Mouse (Mus musculus) limb, embryonic 14.5 days (tissue): ENCODE measurements around the gene Zscan26. TPM values are rescaled to one million over a fixed set of nuclear protein-coding genes. Genes with fewer than 3 reads are reported as not detected.
A peak's percentile ranks its signal among the peaks of the same experiment; 100 is the strongest.

ENCODE experiments used
- ATAC-seq: fragments of 200-750 bp; cut with Nextera tagmentation; 2 replicates; pipeline ENCODE4 v1.8.0; 2017; ENCODE audit warnings: low read depth, moderate number of reproducible peaks, moderate TSS enrichment; ENCODE audit not compliant: low FRiP score
- DNase-seq: peaks from one replicate; pipeline ENCODE4 v3.0.0-alpha.2; 2015; ENCODE audit warnings: low spot score
- H3K27ac ChIP-seq: fragments of 300-500 bp; sonication (generic); replicated peaks from 2 replicates; pipeline ENCODE4 v1.5.1; 2014; ENCODE audit warnings: low read depth, mild to moderate bottlenecking, low read length, moderate library complexity, mixed read lengths
- H3K27me3 ChIP-seq: fragments of 300-500 bp; sonication (generic); 2 replicates; pipeline ENCODE4 v1.6.1; 2014; ENCODE audit warnings: low read length, mixed read lengths; ENCODE audit not compliant: control insufficient read depth, insufficient read depth
- H3K36me3 ChIP-seq: fragments of 300-500 bp; sonication (generic); 2 replicates; pipeline ENCODE4 v1.6.1; 2014; ENCODE audit warnings: mild to moderate bottlenecking, low read length, moderate library complexity, mixed read lengths; ENCODE audit not compliant: control insufficient read depth, insufficient read depth
- H3K4me1 ChIP-seq: fragments of 300-500 bp; sonication (generic); 2 replicates; pipeline ENCODE4 v1.6.1; 2014; ENCODE audit warnings: antibody characterized with exemption, low read length, mixed read lengths; ENCODE audit not compliant: control insufficient read depth, insufficient read depth
- H3K4me2 ChIP-seq: fragments of 300-500 bp; sonication (generic); replicated peaks from 2 replicates; pipeline ENCODE4 v1.6.1; 2014; ENCODE audit warnings: low read depth, mild to moderate bottlenecking, low read length, moderate library complexity; ENCODE audit not compliant: severe bottlenecking
- H3K4me3 ChIP-seq: fragments of 300-500 bp; sonication (generic); replicated peaks from 2 replicates; pipeline ENCODE4 v1.5.1; 2014; ENCODE audit warnings: low read length
- H3K9ac ChIP-seq: fragments of 300-500 bp; sonication (generic); 2 replicates; pipeline ENCODE4 v1.6.1; 2014; ENCODE audit warnings: mild to moderate bottlenecking, low read depth, low read length, moderate library complexity; ENCODE audit not compliant: severe bottlenecking
- H3K9me3 ChIP-seq: fragments of 300-500 bp; sonication (generic); 2 replicates; pipeline ENCODE4 v1.6.1; 2016; ENCODE audit warnings: low read length; ENCODE audit not compliant: control insufficient read depth
- POLR2A ChIP-seq: fragments of 200-500 bp; IDR thresholded peaks from 2 replicates; pipeline ENCODE4 v1.8.0; 2012; ENCODE audit warnings: inconsistent platforms, mild to moderate bottlenecking, moderate library complexity, borderline replicate concordance; ENCODE audit not compliant: insufficient read depth, insufficient read length; ENCODE audit errors: extremely low read depth
- WGBS: fragments of 180-500 bp; shearing (Covaris S2); extraction: QIAGEN DNeasy Blood & Tissue Kit; methylation state at CpG from one replicate; pipeline ENCODE4 v1.1.7; 2014; 5-methylcytosine and 5-hydroxymethylcytosine counted together
- polyA plus RNA-seq, 2 experiments: library from polyadenylated mRNA; depleted of rRNA in 1 of 2; stranded (reverse) in 1 of 2; unstranded in 1 of 2; fragments of >200 nt; fragmentation: Nextera tagmentation in 1 of 2; extraction: Ambion mirVana in 1 of 2; gene quantifications; 2 replicates each; pipeline versions ENCODE4 v1.2.1 to v1.2.3; 2012 to 2014

Zscan26 gene
- polyA plus RNA-seq, 2 experiments, result 17.7 to 52.4 TPM

DNA sequence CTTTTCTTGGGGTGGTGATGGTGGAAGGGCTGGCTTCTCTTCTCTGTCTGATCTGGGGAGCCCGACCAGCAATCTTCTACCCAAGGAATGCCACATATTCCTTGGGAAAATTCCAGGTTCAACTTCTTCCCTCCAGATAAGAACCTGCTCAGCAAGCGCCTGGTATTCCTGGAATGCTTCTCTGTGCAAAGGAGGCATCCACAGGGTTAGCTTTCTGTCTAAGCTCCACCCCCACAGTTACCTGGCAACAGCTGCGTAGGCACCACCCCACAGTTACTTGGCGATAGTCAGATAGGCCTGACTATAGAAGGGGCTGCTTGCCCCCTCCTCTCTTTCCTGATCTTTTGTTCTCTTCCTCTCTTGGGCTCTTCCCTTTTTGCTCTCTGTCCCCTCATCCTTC, 2.8 kb upstream of the Zscan26 start:
- no peak overlapping the region for H3K4me2 ChIP-seq
- no peak overlapping the region for H3K4me3 ChIP-seq
- H3K4me1 ChIP-seq, result peaks cover 8% of the 10 kb centered on the region
- H3K27ac ChIP-seq, result no peak overlapping the region
- no peak overlapping the region for H3K9ac ChIP-seq
- DNase-seq (no peak), ATAC-seq (no peak)
- TF ChIP-seq POLR2A, result no peak
- 17% methylated on average over 4 of the region's 4 CpGs for WGBS
- no peaks in the 10 kb centered on the region; the same call in 1 of the 2 replicates for H3K27me3 ChIP-seq
- H3K36me3 ChIP-seq, result 0 out of 2 replicates have a peak, but pooled peaks cover 5% of the 10 kb centered on the region
- H3K9me3 ChIP-seq, result no peaks in the 10 kb centered on the region

DNA sequence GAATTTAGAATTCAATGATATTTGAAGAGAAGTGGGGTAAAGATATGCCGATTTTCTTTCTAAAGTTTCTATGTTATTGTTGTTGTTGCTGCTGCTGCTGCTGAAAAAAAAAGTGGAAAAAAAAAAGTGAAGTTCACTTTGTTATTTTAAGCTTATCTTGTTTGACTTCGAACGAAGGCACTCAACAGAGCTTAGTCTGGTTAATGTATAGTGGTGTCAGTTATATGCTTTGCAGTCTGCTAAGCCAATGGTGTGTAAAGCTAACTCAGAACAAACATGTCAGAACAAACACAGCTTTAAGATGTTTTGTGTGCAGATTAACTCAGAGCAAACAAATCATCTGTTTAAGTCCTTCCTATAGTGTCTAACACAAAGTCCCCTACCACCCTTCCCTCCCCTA, 603 bp upstream of the Zscan26 start:
- WGBS, result 97% methylated on average over 3 of the region's 3 CpGs

DNA sequence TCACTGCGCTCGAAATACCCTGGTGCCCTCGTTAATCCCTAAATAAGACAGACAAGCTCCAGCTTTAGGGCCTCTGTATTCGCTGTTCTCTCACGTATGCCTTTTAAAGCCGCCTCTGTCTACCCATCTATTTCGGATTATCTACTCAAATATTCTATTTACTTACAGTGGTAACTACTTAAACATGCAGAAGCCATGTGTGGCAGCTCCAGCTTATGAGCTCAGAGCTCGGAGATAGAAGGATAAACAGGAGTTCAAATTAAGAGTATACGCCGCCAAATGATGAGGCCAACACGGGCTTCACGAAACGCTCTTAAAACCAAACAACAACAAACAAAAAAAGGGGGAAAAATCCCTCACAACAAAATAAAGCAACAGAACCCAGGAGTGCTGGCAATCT, 488 bp downstream of the Zscan26 start:
- peak overlapping the region; percentile 72; the same call in 1 of the 2 replicates for H3K27ac ChIP-seq
- WGBS, result 3% methylated on average over 13 of the region's 13 CpGs
- TF ChIP-seq POLR2A, result no peak
- H3K9ac ChIP-seq, result peak overlapping the region; percentile 77
- peak overlapping the region; percentile 79 for H3K4me3 ChIP-seq
- H3K27me3 ChIP-seq, result no peaks in the 10 kb centered on the region; the same call in 1 of the 2 replicates
- no peaks in the 10 kb centered on the region for H3K9me3 ChIP-seq
- DNase-seq, result no peak
- ATAC-seq, result no peak
- peaks cover 23% of the 10 kb centered on the region for H3K36me3 ChIP-seq
- H3K4me2 ChIP-seq, result peak overlapping the region; percentile 77
- peaks cover 8% of the 10 kb centered on the region for H3K4me1 ChIP-seq

More for the DNA sequence above, 603 bp upstream of the Zscan26 start:
- TF ChIP-seq POLR2A, result no peak
- Histone ChIP-seq H3K9ac (no peak overlapping the region), H3K27me3 (no peaks in the 10 kb centered on the region; the same call in 1 of the 2 replicates), H3K27ac (no peak overlapping the region), H3K4me3 (no peak overlapping the region), H3K36me3 (peaks cover 12% of the 10 kb centered on the region; the same call in 1 of the 2 replicates), H3K4me2 (peak overlapping the region; percentile 77), H3K4me1 (peaks cover 8% of the 10 kb centered on the region), H3K9me3 (no peaks in the 10 kb centered on the region)
- ATAC-seq (no peak), DNase-seq (no peak)

DNA sequence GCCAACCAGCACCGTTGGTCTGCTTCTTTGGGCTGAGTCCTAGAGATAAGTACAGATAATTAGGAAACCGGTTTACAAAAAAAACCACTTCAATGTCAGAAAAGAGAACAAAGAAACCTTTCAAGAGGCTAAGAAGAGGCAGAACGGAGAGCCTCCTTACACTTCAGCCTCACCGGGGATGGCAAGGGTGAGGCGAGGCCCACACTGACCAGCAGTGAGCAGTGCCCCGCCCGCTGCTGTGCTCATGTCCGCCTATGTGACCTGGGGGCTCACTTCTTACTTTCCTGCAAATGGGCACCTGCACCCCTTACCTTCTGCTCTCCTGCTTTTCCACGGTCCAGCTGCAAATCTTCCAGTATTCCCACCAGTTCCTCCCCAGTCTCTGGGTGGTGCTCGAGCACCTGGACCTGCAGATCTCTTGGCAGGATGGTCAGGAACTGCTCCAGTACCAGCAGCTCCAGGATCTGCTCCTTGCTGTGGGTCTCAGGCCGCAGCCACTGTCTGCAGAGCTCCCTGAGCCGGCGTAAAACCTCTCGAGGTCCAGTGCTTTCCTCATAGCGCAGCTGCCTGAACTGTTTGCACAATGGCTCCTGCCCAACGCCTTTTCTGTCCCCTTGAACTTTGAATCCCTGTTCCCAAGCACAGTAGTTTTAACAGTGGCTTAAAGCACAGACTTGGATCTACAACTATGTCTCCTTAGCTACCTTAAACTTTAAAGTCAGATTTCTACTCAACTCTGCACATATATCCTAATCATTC, 5.5 kb downstream of the Zscan26 start:
- Histone ChIP-seq H3K9ac (no peak overlapping the region), H3K36me3 (peaks cover 70% of the 10 kb centered on the region), H3K9me3 (no peaks in the 10 kb centered on the region), H3K4me3 (no peak overlapping the region), H3K27ac (no peak overlapping the region), H3K4me1 (peaks cover 8% of the 10 kb centered on the region), H3K4me2 (no peak overlapping the region), H3K27me3 (no peaks in the 10 kb centered on the region)
- no peak for DNase-seq
- no peak for ATAC-seq
- no peak for TF ChIP-seq POLR2A
- WGBS, result 87% methylated on average over 16 of the region's 16 CpGs

DNA sequence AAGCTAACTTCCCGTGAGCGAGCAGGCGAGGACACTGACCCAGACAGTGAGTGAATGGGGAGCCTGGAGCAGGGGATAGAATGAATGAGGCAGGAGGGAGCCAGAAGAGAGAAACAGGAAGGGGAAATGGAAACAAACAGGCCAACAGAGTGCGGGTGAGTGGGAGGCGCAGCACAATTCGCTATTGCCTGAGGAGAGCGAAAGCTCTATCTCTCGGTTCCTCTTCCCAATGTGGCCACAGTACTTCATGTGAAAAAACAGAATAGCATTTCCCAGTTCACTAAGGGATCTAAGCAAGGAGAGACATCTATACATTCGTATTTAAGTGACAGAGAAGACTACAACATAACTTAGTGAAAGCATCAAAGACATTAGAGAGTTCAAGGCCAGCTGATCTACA, 6.7 kb downstream of the Zscan26 start:
- WGBS, result 85% methylated on average over 9 of the region's 9 CpGs
- no peak for ATAC-seq
- TF ChIP-seq POLR2A, result no peak
- no peak overlapping the region for H3K9ac ChIP-seq
- no peaks in the 10 kb centered on the region for H3K9me3 ChIP-seq
- no peaks in the 10 kb centered on the region for H3K4me1 ChIP-seq
- H3K4me2 ChIP-seq, result no peak overlapping the region
- peaks cover 75% of the 10 kb centered on the region for H3K36me3 ChIP-seq
- H3K4me3 ChIP-seq, result no peak overlapping the region
- H3K27ac ChIP-seq, result no peak overlapping the region
- no peaks in the 10 kb centered on the region for H3K27me3 ChIP-seq
- DNase-seq, result no peak
